Comparison of ENCODE assay signal across 12 mouse cellular contexts in genomic region chr1:6152436-6152835, GRCm38 (mm10).
DNase-seq lines count a peak whose midpoint lies in the region; ATAC-seq and TF ChIP-seq lines count a peak whose summit lies in the region.
"Had no signal": no experiment of that assay in that cellular context is flagged by ENCODE, and none has a peak within 500 bp of the region (broad histone marks: within the 10 kb centered on the region; RNA-seq: fewer than 3 reads in every experiment).

No protein-coding gene starts in this region.

- no peaks in the 10 kb centered on the region for H3K9me3 ChIP-seq in hindbrain, postnatal 0 days (ENCODE audit: low read length)
- no peaks in the 10 kb centered on the region for H3K9me3 ChIP-seq in hindbrain, embryonic 16.5 days (ENCODE audit: control insufficient read depth, low read length)
- H3K9me3 ChIP-seq in midbrain, postnatal 0 days (ENCODE audit: low read length), result no peaks in the 10 kb centered on the region
- no peaks in the 10 kb centered on the region for H3K9me3 ChIP-seq in midbrain, embryonic 15.5 days
- no peaks in the 10 kb centered on the region for H3K9me3 ChIP-seq in forebrain, embryonic 15.5 days
- H3K9me3 ChIP-seq: forebrain, embryonic 10.5 days had no signal

- no peak overlapping the region for H3K27ac ChIP-seq in hindbrain, postnatal 0 days
- H3K27ac ChIP-seq in hindbrain, embryonic 16.5 days (ENCODE audit: low read depth, low read length), result no peak overlapping the region
- no peak overlapping the region for H3K27ac ChIP-seq in midbrain, postnatal 0 days (ENCODE audit: low read depth, low read length)
- no peak overlapping the region for H3K27ac ChIP-seq in midbrain, embryonic 15.5 days
- no peak overlapping the region for H3K27ac ChIP-seq in cerebellum, adult 2 months (ENCODE audit: insufficient read depth, low read length)
- H3K27ac ChIP-seq in forebrain, embryonic 15.5 days (replicated peaks), result no peak overlapping the region
- H3K27ac ChIP-seq: forebrain, embryonic 10.5 days; liver, embryonic 14.5 days had no signal

- 39% methylated on average over 3 of the region's 3 CpGs for WGBS in hindbrain, postnatal 0 days
- 52% methylated on average over 3 of the region's 3 CpGs for WGBS in hindbrain, embryonic 16.5 days
- 51% methylated on average over 3 of the region's 3 CpGs for WGBS in midbrain, postnatal 0 days
- WGBS in midbrain, embryonic 15.5 days, result 55% methylated on average over 3 of the region's 3 CpGs
- WGBS in cerebellum, adult 2 months, result 45% methylated on average over 3 of the region's 3 CpGs
- WGBS in forebrain, embryonic 15.5 days, result 38% methylated on average over 3 of the region's 3 CpGs

- TF ChIP-seq CTCF in hindbrain, postnatal 0 days (IDR thresholded peaks at IDR 0.05; ENCODE audit: low read depth), result peak; percentile 55
- TF ChIP-seq CTCF in midbrain, postnatal 0 days (IDR thresholded peaks at IDR 0.05), result peak; percentile 69
- no peak for TF ChIP-seq CTCF in cerebellum, adult 2 months (IDR thresholded peaks at IDR 0.05; ENCODE audit: borderline replicate concordance, insufficient read depth, low read depth, low read length)

- DNase-seq in hindbrain, postnatal 0 days (ENCODE audit: low spot score), result peak; percentile 31
- DNase-seq in midbrain, postnatal 0 days (ENCODE audit: low spot score), result peak; percentile 19
- DNase-seq in brain, adult 2 months (ENCODE audit: low read depth, low spot score), result peak; percentile 40
- DNase-seq in right cerebral cortex, postnatal 4 days, result peak; percentile 35
- DNase-seq in cerebellum, adult 2 months, result no peak
- DNase-seq: kidney, postnatal 14 days had no signal

- H3K4me1 ChIP-seq in hindbrain, postnatal 0 days (ENCODE audit: insufficient read depth, low read length), result no peaks in the 10 kb centered on the region
- H3K4me1 ChIP-seq in hindbrain, embryonic 16.5 days (ENCODE audit: control insufficient read depth, insufficient read depth, low read depth, low read length), result no peaks in the 10 kb centered on the region
- no peaks in the 10 kb centered on the region for H3K4me1 ChIP-seq in midbrain, postnatal 0 days (ENCODE audit: insufficient read depth, low read length)
- H3K4me1 ChIP-seq in midbrain, embryonic 15.5 days, result no peaks in the 10 kb centered on the region
- no peaks in the 10 kb centered on the region for H3K4me1 ChIP-seq in cerebellum, adult 2 months (ENCODE audit: control insufficient read depth, insufficient read depth, low read length)
- H3K4me1 ChIP-seq in forebrain, embryonic 15.5 days, result no peaks in the 10 kb centered on the region
- H3K4me1 ChIP-seq: forebrain, embryonic 10.5 days had no signal

- no peak overlapping the region for H3K4me2 ChIP-seq in hindbrain, postnatal 0 days (ENCODE audit: low read depth, low read length)
- H3K4me2 ChIP-seq in hindbrain, embryonic 16.5 days (ENCODE audit: low read length), result no peak overlapping the region
- no peak overlapping the region for H3K4me2 ChIP-seq in midbrain, postnatal 0 days (ENCODE audit: low read depth, low read length, poor library complexity, severe bottlenecking)
- no peak overlapping the region for H3K4me2 ChIP-seq in midbrain, embryonic 15.5 days
- H3K4me2 ChIP-seq in forebrain, embryonic 15.5 days (replicated peaks), result no peak overlapping the region

- H3K9ac ChIP-seq in hindbrain, postnatal 0 days (replicated peaks; ENCODE audit: low read length), result no peak overlapping the region
- H3K9ac ChIP-seq in hindbrain, embryonic 16.5 days (ENCODE audit: low read depth, low read length), result no peak overlapping the region
- no peak overlapping the region for H3K9ac ChIP-seq in midbrain, postnatal 0 days (replicated peaks; ENCODE audit: low read length, poor library complexity, severe bottlenecking)
- H3K9ac ChIP-seq in midbrain, embryonic 15.5 days, result no peak overlapping the region
- H3K9ac ChIP-seq in forebrain, embryonic 15.5 days (replicated peaks), result no peak overlapping the region
- H3K9ac ChIP-seq: liver, embryonic 14.5 days had no signal

- no peak for ATAC-seq in hindbrain, postnatal 0 days
- ATAC-seq in hindbrain, embryonic 16.5 days, result no peak
- ATAC-seq in midbrain, postnatal 0 days (ENCODE audit: low FRiP score), result no peak
- ATAC-seq in midbrain, embryonic 15.5 days (replicated peaks), result no peak
- ATAC-seq in forebrain, embryonic 15.5 days (replicated peaks), result no peak

- TF ChIP-seq POLR2A in cerebellum, adult 2 months (IDR thresholded peaks at IDR 0.05; ENCODE audit: borderline replicate concordance, insufficient read depth, low read length), result no peak

- H3K36me3 ChIP-seq in hindbrain, postnatal 0 days (ENCODE audit: insufficient read depth, low read length), result no peaks in the 10 kb centered on the region
- H3K36me3 ChIP-seq in hindbrain, embryonic 16.5 days (ENCODE audit: control insufficient read depth, insufficient read depth, low read length), result no peaks in the 10 kb centered on the region
- no peaks in the 10 kb centered on the region for H3K36me3 ChIP-seq in midbrain, postnatal 0 days (ENCODE audit: insufficient read depth, low read length)
- H3K36me3 ChIP-seq in midbrain, embryonic 15.5 days (replicated peaks), result no peaks in the 10 kb centered on the region
- no peaks in the 10 kb centered on the region for H3K36me3 ChIP-seq in forebrain, embryonic 15.5 days
- H3K36me3 ChIP-seq: forebrain, embryonic 10.5 days had no signal

- no peaks in the 10 kb centered on the region for H3K27me3 ChIP-seq in hindbrain, postnatal 0 days (ENCODE audit: insufficient read depth, low read length)
- H3K27me3 ChIP-seq in hindbrain, embryonic 16.5 days (replicated peaks; ENCODE audit: control insufficient read depth, insufficient read depth, low read length), result no peaks in the 10 kb centered on the region
- H3K27me3 ChIP-seq in midbrain, postnatal 0 days (ENCODE audit: insufficient read depth, low read length), result no peaks in the 10 kb centered on the region
- H3K27me3 ChIP-seq in midbrain, embryonic 15.5 days (replicated peaks), result no peaks in the 10 kb centered on the region
- no peaks in the 10 kb centered on the region for H3K27me3 ChIP-seq in cerebellum, adult 2 months (ENCODE audit: control insufficient read depth, insufficient read depth, low read length)
- no peaks in the 10 kb centered on the region for H3K27me3 ChIP-seq in forebrain, embryonic 15.5 days

- no peak overlapping the region for H3K4me3 ChIP-seq in hindbrain, postnatal 0 days (ENCODE audit: low read length)
- no peak overlapping the region for H3K4me3 ChIP-seq in hindbrain, embryonic 16.5 days (ENCODE audit: low read length)
- no peak overlapping the region for H3K4me3 ChIP-seq in midbrain, postnatal 0 days (ENCODE audit: low read depth, low read length)
- H3K4me3 ChIP-seq in midbrain, embryonic 15.5 days, result no peak overlapping the region
- H3K4me3 ChIP-seq in cerebellum, adult 2 months (replicated peaks; ENCODE audit: insufficient read depth, low read depth, low read length), result no peak overlapping the region
- H3K4me3 ChIP-seq in forebrain, embryonic 15.5 days, result no peak overlapping the region
- H3K4me3 ChIP-seq: forebrain, embryonic 10.5 days; myocyte had no signal

Comparison
In these comparisons a context has a peak if more than half of its experiments do, and no peak if none do; other contexts are left out.
1. DNase-seq: peak in hindbrain, postnatal 0 days (single experiment), midbrain, postnatal 0 days (single experiment), brain, adult 2 months (single experiment) and right cerebral cortex, postnatal 4 days (single experiment); none in cerebellum, adult 2 months (0 of 2).